Mouse (Mus musculus) liver, postnatal 0 days (tissue): ENCODE measurements around the gene Mal.

Experiments
- CTCF ChIP-seq: sonication (generic); IDR thresholded peaks from 2 replicates; pipeline ENCODE4 v1.5.1; 2016; ENCODE audit warnings: antibody characterized with exemption, low read depth
- EP300 ChIP-seq: IDR thresholded peaks from 2 replicates; pipeline ENCODE4 v1.6.1; 2016; ENCODE audit warnings: antibody characterized with exemption, low read depth, mild to moderate bottlenecking

- no peak for TF ChIP-seq CTCF
- TF ChIP-seq EP300 = peak; percentile 69
Observed at GRCm38 (mm10) chr2:127586694-127587513, 69.6 kb downstream of the Mal start, which contains the start of the genes Zfp661 and Mrps5.
